Mouse (Mus musculus): ENCODE measurements at regions not wholly inside any gene's neighbourhood (a gene's known extent, or its start where the extent isn't known, plus 50 kb on each side); places are given as distances from the start of the nearest gene placed in this dataset.

DNA sequence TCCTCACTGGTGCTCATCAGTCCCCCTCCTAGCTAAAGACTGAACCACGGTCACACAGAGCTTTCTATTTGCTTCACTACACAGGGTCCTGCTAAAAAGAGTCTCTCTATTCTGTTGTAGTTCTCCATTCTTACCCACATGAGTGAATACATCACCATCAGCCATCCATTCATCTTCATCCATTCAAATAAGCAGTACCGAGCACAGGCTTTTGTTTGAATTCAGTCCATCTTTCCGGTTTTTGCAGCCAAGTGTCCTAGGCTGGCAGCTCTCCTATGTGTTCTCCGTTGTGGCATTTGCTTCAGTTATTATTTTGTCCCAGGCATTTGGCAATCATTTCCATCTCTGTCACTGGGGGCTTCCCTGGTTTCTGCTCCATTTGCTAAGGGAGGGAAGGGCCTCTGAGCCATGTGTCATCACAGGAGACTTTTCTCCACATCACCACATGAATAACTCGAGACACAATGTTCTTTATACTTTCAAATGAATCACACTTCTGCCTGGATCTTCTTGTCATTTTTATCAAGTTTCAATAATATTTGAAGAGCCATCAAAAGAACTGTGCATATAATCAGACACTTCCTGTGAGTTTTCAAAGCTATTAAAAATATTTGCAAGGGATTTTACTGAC lies 366.1 kb downstream of the Dnajb9 start:
- DNase-seq: no peak

DNA sequence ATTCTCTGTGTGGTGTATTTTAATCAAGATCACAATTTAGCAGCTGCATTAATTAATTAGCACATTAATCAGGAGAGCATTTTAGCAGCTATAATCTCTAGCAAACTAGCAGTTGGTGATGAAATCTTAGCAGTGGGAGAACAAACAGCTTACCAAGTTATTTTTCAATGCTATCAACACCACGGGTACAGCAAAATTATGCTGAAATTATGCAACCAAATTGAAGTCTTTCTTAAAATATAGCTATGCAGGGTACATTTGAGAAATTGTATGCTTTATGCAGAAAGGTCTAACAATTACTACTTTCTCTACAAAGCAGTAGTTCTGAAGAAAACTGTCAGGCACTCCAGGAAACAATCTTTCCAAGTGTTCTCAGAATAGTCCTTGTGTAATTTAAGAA lies 378.1 kb downstream of the Dnajb9 start:
- no peak for DNase-seq

DNA sequence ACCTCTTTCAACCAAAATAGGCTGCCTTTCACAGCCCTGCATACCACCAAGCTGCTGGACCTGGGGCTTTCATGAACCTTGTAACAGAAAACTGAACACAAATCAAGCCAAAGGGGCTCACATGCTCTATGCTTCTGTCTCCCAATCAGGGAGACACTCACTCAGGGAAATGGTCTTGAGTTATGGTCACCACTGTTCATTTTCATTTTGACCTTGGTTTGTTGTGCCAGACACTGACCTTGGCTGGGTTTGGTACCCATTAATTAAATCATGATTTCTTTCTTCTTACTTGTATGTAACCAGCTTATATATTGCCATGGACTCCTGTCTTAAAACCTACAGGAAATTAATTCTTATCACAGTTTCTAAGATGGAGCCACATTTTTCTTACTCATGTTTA lies 381.5 kb downstream of the Dnajb9 start:
- no peak for DNase-seq

DNA sequence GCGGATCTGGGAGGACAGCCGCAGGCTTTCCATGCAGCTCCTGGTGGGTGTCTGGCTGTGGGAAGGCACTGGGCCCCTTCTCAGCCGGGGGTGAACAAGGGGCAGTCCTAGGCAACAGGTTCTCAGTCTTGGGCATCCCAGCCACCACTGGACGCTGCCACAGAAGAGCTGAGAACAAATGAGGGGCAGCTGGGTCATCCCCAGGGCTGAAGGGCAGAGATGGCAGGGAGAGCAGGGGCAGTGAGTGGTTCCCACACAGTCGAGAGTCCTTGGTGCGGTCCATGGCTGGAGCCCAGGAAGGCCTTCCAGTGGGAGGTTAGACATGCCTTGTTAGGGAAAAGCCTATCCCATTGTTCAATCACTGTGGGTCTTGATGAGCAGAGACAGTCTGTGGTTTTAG lies 382.2 kb downstream of the Dnajb9 start:
- DNase-seq: no peak

DNA sequence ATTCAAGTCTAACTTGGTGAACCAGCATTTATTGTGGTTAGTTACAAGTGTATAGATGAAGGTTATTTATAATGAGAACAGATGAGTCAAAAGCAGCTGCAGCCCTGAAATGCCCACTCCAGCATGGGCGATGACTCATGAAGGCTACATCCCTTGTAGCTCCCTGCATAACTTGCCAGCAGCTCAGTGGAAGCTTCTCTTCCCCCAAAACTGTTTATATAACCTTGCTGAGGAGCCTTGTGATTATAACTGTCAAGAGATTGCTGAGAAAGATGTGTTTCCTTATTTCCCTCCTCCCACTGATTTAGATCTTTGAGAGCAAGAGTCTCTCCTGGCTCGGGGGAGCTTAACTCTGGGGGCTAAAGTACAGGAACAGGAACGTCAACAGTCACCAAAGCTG lies 382.8 kb downstream of the Dnajb9 start:
- DNase-seq: peak; percentile 91

DNA sequence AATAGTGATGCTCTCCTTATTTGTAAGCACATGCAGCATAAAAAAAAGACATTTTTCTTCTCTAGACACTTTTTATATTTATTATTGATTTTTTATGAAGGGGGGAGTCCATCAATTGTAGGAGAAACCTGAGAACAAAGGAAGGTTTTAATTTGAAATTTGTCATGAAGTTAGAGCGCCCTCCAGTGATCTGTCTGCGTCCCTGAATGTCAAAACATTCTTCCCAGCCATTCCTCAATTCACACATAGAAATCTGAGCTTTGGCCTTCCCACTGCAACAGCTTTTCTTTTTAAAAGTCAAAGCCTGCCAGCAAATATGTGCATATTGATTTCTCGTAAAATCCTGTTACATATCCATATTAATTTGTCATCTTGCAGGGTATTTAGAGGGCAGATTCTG lies 396.6 kb downstream of the Dnajb9 start:
- peak; percentile 39 for DNase-seq

DNA sequence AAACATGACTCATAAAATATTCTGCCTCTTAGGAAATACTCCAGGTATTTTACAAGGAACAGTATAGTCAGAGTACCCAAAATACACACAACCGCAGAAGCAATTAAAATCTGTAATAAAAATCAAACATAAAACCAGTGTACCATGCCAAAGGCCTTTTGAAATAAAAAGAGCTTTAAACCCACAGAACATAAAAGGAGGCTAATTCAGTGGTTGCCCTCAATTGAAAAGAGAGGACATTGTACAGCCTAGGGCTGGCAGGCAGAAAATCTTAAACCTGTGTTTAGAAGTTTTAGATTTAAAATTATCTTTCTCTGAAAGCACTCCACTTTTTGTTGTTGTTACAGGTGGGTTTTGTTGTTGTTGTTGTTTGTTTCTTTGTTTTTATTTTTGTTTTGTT lies 437.4 kb downstream of the Dnajb9 start:
- DNase-seq: no peak

DNA sequence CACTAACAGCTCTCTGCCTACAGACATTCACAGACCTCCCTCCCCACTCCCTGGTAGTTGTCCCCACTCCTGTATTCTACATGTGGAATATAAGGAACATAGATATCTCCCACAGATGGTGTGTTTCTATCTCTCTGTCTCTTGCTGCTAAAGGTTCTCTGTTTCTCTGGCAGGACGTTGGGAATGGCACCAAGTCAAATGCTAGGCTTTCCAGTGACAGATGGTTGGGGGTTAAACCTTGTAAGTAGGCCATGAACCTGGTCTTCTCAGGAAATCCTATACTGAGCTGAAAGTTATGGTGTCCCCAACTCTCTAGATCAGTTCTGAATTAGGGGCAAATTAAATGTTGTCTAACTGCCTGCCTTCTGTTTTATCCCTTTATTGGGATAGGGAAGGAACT lies 448.0 kb downstream of the Dnajb9 start:
- DNase-seq: no peak
